Mouse (Mus musculus): Measurements from ENCODE around the gene Gm20388.

DNA sequence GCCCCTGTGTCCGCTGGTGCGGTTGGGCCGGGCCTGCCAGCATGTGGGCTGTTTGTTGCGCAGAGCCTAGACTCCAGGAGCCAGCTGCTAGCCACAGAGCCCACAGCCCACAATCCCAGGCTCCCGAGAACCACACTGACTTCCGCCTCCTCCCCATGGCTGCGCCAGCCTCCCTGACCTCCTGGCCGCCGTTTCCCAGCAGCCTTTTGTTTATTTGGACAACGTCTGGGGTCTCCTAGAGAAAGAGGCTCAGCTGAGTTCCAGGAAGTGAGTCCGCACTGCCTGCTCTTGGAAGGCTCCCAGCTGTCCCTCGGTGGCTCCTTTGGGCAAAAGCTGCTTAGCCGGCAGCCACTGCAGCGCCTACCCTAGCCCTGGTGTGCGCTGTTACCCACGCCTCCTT, 1754.7 kb downstream of the Gm20388 start:
- TF ChIP-seq CTCF (conservative IDR thresholded peaks at IDR 0.05; ENCODE audit: insufficient read depth, insufficient read length, low read depth, low read length) (no peak), POLR2A (IDR thresholded peaks at IDR 0.05; ENCODE audit: low read depth, low read length) (no peak)

All from kidney, adult 2 months (tissue).